Mouse (Mus musculus) heart, adult 2 months (tissue): Measurements from ENCODE around the gene Akap12.

Experiments
- CTCF ChIP-seq: fragments of 200-600 bp; IDR thresholded peaks from 2 replicates; pipeline ENCODE4 v1.8.1; 2022; ENCODE audit warnings: antibody characterized with exemption, mild to moderate bottlenecking, moderate library complexity
- EP300 ChIP-seq: fragments of 200-500 bp; IDR thresholded peaks from 2 replicates; pipeline ENCODE4 v1.6.1; 2011; ENCODE audit warnings: low read depth, low read length, control low read depth; ENCODE audit not compliant: insufficient read depth
- POLR2A ChIP-seq: fragments of 200-500 bp; IDR thresholded peaks from 2 replicates; pipeline ENCODE4 v1.6.1; 2011; ENCODE audit warnings: mild to moderate bottlenecking, low read depth, low read length, control low read depth; ENCODE audit not compliant: insufficient read depth

- TF ChIP-seq CTCF = no peak
- no peak for TF ChIP-seq POLR2A
- no peak for TF ChIP-seq EP300
These were observed 91.3 kb downstream of the Akap12 start for GRCm38 (mm10) chr10:4357435-4357834.
